ENCODE assay signal across 8 mouse cellular contexts in the genomic region with DNA sequence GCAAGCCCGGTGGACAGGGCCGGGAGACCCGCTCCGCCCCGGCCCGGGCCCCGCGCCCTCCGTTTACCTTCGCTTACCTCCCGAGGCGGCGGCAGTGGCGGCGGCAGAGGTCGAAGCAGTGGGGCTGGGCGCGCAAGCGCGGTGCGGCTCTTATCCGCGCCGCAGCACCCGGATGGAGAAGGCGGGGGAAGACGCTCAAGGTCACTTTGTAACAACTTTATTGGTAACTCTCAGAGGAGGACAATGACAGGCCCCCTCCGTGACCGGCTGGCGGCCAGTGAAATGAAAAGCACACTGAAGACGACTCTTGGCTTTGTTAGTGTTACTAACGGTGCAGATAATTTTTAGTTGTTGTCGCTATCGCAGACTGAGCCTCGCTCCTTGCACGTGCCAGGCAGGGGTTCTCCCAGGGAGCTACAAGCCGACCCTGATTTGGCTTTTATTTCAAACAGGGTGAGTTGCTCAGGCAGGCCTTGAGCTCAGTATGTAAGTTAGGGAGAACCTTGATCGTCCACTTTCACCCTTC. TPM values are rescaled to one million over a fixed set of nuclear protein-coding genes. Genes with fewer than 3 reads are reported as not detected.
DNase-seq lines count a peak whose midpoint lies in the region; ATAC-seq and TF ChIP-seq lines count a peak whose summit lies in the region.

A gene (minus strand): TSS at position 152 of the 526 bp plus-strand sequence.

- peaks cover 7% of the 10 kb centered on the region; the same call in 1 of the 2 replicates for H3K4me1 ChIP-seq in embryonic facial prominence, embryonic 14.5 days (ENCODE audit: control insufficient read depth, insufficient read depth, low read length)
- peaks cover 8% of the 10 kb centered on the region; the same call in 1 of the 2 replicates for H3K4me1 ChIP-seq in limb, embryonic 14.5 days (ENCODE audit: control insufficient read depth, insufficient read depth, low read length)
- H3K4me1 ChIP-seq in midbrain, postnatal 0 days (ENCODE audit: insufficient read depth, low read length): no peaks in the 10 kb centered on the region

- TF ChIP-seq CTCF in midbrain, postnatal 0 days (IDR thresholded peaks at IDR 0.05): no peak

- peak; percentile 97 for ATAC-seq in embryonic facial prominence, embryonic 14.5 days (ENCODE audit: low read depth)
- ATAC-seq in limb, embryonic 14.5 days (ENCODE audit: low FRiP score, low read depth): peak; percentile 95
- ATAC-seq in midbrain, postnatal 0 days (ENCODE audit: low FRiP score): peak; percentile 94

- peak within 1 kb of the TSS; percentile 100 for H3K9ac ChIP-seq in embryonic facial prominence, embryonic 14.5 days (ENCODE audit: low read depth, low read length)
- peak within 1 kb of the TSS; percentile 98 for H3K9ac ChIP-seq in limb, embryonic 14.5 days (ENCODE audit: low read depth, low read length, severe bottlenecking)
- H3K9ac ChIP-seq in midbrain, postnatal 0 days (replicated peaks; ENCODE audit: low read length, poor library complexity, severe bottlenecking): peak within 1 kb of the TSS; percentile 100

- under 1% methylated on average over 34 of the region's 38 CpGs for WGBS in embryonic facial prominence, embryonic 14.5 days
- under 1% methylated on average over 38 of the region's 38 CpGs for WGBS in limb, embryonic 14.5 days
- 0% methylated on average over 35 of the region's 38 CpGs for WGBS in midbrain, postnatal 0 days

- H3K36me3 ChIP-seq in embryonic facial prominence, embryonic 14.5 days (ENCODE audit: control insufficient read depth, insufficient read depth, low read length): peaks cover 34% of the 10 kb centered on the region
- H3K36me3 ChIP-seq in limb, embryonic 14.5 days (ENCODE audit: control insufficient read depth, insufficient read depth, low read length): peaks cover 33% of the 10 kb centered on the region
- peaks cover 18% of the 10 kb centered on the region for H3K36me3 ChIP-seq in midbrain, postnatal 0 days (ENCODE audit: insufficient read depth, low read length)

- no peaks in the 10 kb centered on the region for H3K9me3 ChIP-seq in embryonic facial prominence, embryonic 14.5 days (ENCODE audit: control insufficient read depth, low read length)
- no peaks in the 10 kb centered on the region for H3K9me3 ChIP-seq in limb, embryonic 14.5 days (ENCODE audit: control insufficient read depth, low read length)
- no peaks in the 10 kb centered on the region for H3K9me3 ChIP-seq in midbrain, postnatal 0 days (ENCODE audit: low read length)

- peak; percentile 93 for DNase-seq in 3T3-L1 (ENCODE audit: low read depth, low spot score)
- DNase-seq in adrenal gland, postnatal 4 days (ENCODE audit: low spot score in 2 of 2): peak; percentile 83 to 88
- peak; percentile 97 for DNase-seq in embryonic facial prominence, embryonic 14.5 days (ENCODE audit: low spot score)
- peak; percentile 94 for DNase-seq in heart, adult 8-10 months (ENCODE audit: low spot score)
- peak; percentile 95 for DNase-seq in kidney, adult 9 months
- peak; percentile 92 for DNase-seq in limb, embryonic 14.5 days (ENCODE audit: low spot score)
- peak; percentile 95 for DNase-seq in midbrain, postnatal 0 days (ENCODE audit: low spot score)
- DNase-seq in spleen, postnatal 14 days (ENCODE audit: low spot score in 2 of 2): peak; percentile 80 to 89

- no peaks in the 10 kb centered on the region for H3K27me3 ChIP-seq in embryonic facial prominence, embryonic 14.5 days (replicated peaks; ENCODE audit: control insufficient read depth, insufficient read depth, low read length)
- H3K27me3 ChIP-seq in limb, embryonic 14.5 days (ENCODE audit: control insufficient read depth, insufficient read depth, low read length): no peaks in the 10 kb centered on the region
- H3K27me3 ChIP-seq in midbrain, postnatal 0 days (ENCODE audit: insufficient read depth, low read length): no peaks in the 10 kb centered on the region

- TF ChIP-seq POLR2A in limb, embryonic 14.5 days (IDR thresholded peaks at IDR 0.05; ENCODE audit: borderline replicate concordance, extremely low read depth, insufficient read depth, insufficient read length): 0 out of 2 replicates have a peak, but pooled peaks have one; percentile 68

- H3K4me3 ChIP-seq in embryonic facial prominence, embryonic 14.5 days (ENCODE audit: low read depth, low read length): peak within 1 kb of the TSS; percentile 98
- H3K4me3 ChIP-seq in limb, embryonic 14.5 days (replicated peaks; ENCODE audit: low read length): peak within 1 kb of the TSS; percentile 94
- peak within 1 kb of the TSS; percentile 99 for H3K4me3 ChIP-seq in midbrain, postnatal 0 days (ENCODE audit: low read depth, low read length)

- peak within 1 kb of the TSS; percentile 85 for H3K4me2 ChIP-seq in embryonic facial prominence, embryonic 14.5 days (ENCODE audit: low read depth, low read length)
- H3K4me2 ChIP-seq in limb, embryonic 14.5 days (replicated peaks; ENCODE audit: low read depth, low read length, severe bottlenecking): peak within 1 kb of the TSS; percentile 62
- peak within 1 kb of the TSS; percentile 80 for H3K4me2 ChIP-seq in midbrain, postnatal 0 days (ENCODE audit: low read depth, low read length, poor library complexity, severe bottlenecking)

- peak within 1 kb of the TSS; percentile 91 for H3K27ac ChIP-seq in embryonic facial prominence, embryonic 14.5 days (replicated peaks; ENCODE audit: low read depth, low read length)
- peak within 1 kb of the TSS; percentile 83 for H3K27ac ChIP-seq in limb, embryonic 14.5 days (replicated peaks; ENCODE audit: low read depth, low read length)
- H3K27ac ChIP-seq in midbrain, postnatal 0 days (ENCODE audit: low read depth, low read length): peak within 1 kb of the TSS; percentile 92

RNA-seq across cellular contexts. Expression of the gene that starts here (rescaled TPM):
- total RNA-seq in adrenal gland, postnatal 4 days (2021): 100 to 1,000 TPM; 849 to 850 TPM
- 1,143 and 1,216 TPM in 2 replicates for polyA plus RNA-seq in embryonic facial prominence, embryonic 14.5 days (2014; fragmentation: Nextera tagmentation; extraction: Ambion mirVana)
- total RNA-seq in heart, adult 8-10 months (2022): 1,000 to 10,000 TPM; 2,950 to 3,478 (median 3,237) TPM
- polyA plus RNA-seq in limb, embryonic 14.5 days (2012; rRNA removed): 647 and 720 TPM in 2 replicates
- 1,044 and 1,089 TPM in 2 replicates for polyA plus RNA-seq in limb, embryonic 14.5 days (2014; fragmentation: Nextera tagmentation; extraction: Ambion mirVana)
- total RNA-seq in midbrain, postnatal 0 days (2014; rRNA removed): 230 and 273 TPM in 2 replicates
- polyA plus RNA-seq in midbrain, postnatal 0 days (2015; fragmentation: Nextera tagmentation; extraction: Ambion mirVana): 1,303 and 1,321 TPM in 2 replicates

Comparison
In these comparisons a context has a peak if more than half of its experiments do, and no peak if none do; other contexts are left out.
1. Peak in every context shown above with its lines: DNase-seq, ATAC-seq, H3K4me3 ChIP-seq and H3K27ac ChIP-seq.